Mouse (Mus musculus) small intestine, adult 2 months (tissue): ENCODE measurements around the gene Polr1e. TPM values are rescaled to one million over a fixed set of nuclear protein-coding genes. Genes with fewer than 3 reads are reported as not detected.
"Not testable (repeated sequence)": the region's sequence is repeated elsewhere in the genome, so short reads cannot be mapped to it uniquely, and the experiment has no call there.

Experiments used
- H3K27ac ChIP-seq: fragments of 200-500 bp; 2 replicates; pipeline ENCODE4 v1.5.1; 2012; ENCODE audit warnings: low read depth, low read length, control low read depth, inconsistent platforms; ENCODE audit not compliant: insufficient read depth
- H3K27me3 ChIP-seq: fragments of 200-500 bp; 2 replicates; pipeline ENCODE4 v1.6.1; 2012; ENCODE audit warnings: mild to moderate bottlenecking, moderate library complexity, low read length, inconsistent platforms; ENCODE audit not compliant: control insufficient read depth, insufficient read depth
- H3K36me3 ChIP-seq: fragments of 200-500 bp; 2 replicates; pipeline ENCODE4 v1.6.1; 2012; ENCODE audit warnings: mild to moderate bottlenecking, low read length, control low read depth, inconsistent platforms; ENCODE audit not compliant: control insufficient read depth, insufficient read depth
- H3K4me1 ChIP-seq: fragments of 200-500 bp; 2 replicates; pipeline ENCODE4 v1.6.1; 2012; ENCODE audit warnings: low read length, inconsistent platforms, mixed read lengths; ENCODE audit not compliant: control insufficient read depth, insufficient read depth, insufficient read length
- H3K4me3 ChIP-seq: fragments of 200-500 bp; 2 replicates; pipeline ENCODE4 v1.5.1; 2012; ENCODE audit warnings: low read depth, mild to moderate bottlenecking, control low read depth, inconsistent platforms, low read length, moderate library complexity
- CTCF ChIP-seq: fragments of 200-500 bp; IDR thresholded peaks from 2 replicates; pipeline ENCODE4 v1.5.1; 2012; ENCODE audit warnings: low read depth, mild to moderate bottlenecking, control low read depth, inconsistent platforms, low read length, moderate library complexity, mixed read lengths; ENCODE audit not compliant: insufficient replicate concordance, insufficient read length; ENCODE audit errors: extremely low read depth
- POLR2A ChIP-seq: fragments of 200-500 bp; IDR thresholded peaks from 2 replicates; pipeline ENCODE4 v1.6.1; 2012; ENCODE audit warnings: low read depth, mild to moderate bottlenecking, control low read depth, inconsistent platforms, low read length, moderate library complexity
- WGBS: fragments of 180-500 bp; shearing (Covaris S2); methylation state at CpG from one replicate; pipeline ENCODE4 v1.1.7; 2018; 5-methylcytosine and 5-hydroxymethylcytosine counted together
- polyA plus RNA-seq: library from polyadenylated mRNA; depleted of rRNA; stranded (reverse); fragments of >200 nt; gene quantifications from 2 replicates; pipeline ENCODE4 v1.2.3, GENCODE M21; 2012

Polr1e gene
- polyA plus RNA-seq, 1 experiment, result 2.3 TPM

- Histone ChIP-seq H3K27me3 (no peaks in the 10 kb centered on the region), H3K36me3 (peaks cover 16% of the 10 kb centered on the region), H3K4me3 (no peak overlapping the region), H3K4me1 (no peaks in the 10 kb centered on the region), H3K27ac (no peak overlapping the region)
- TF ChIP-seq CTCF (no peak), POLR2A (no peak)
- 92% methylated on average over 4 of the region's 4 CpGs for WGBS
Measured at GRCm38 (mm10) chr4:45026459-45026858, 8.1 kb downstream of the Polr1e start.

DNA sequence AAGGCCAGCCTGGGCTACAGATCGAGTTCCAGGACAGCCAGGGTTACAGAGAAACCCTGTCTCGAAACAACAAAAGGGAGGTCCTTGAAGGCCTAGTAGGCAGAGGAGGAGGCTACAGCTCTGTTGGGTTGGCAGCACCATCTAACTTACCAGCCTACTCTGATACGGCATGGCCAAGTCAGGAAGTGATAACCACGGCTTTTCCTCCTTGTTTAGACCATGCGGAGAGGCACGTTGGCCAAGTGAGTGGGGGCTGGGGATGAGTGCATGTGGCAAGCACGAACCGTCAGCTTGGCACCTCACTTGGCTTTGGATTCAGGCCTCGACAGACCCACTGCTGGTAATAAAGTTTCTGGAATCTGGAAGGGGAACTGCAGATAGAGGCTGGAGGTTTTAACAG lies 14.2 kb downstream of the Polr1e start:
- Histone ChIP-seq H3K4me3 (no peak overlapping the region), H3K36me3 (peaks cover 4% of the 10 kb centered on the region; the same call in 1 of the 2 replicates), H3K27ac (no peak overlapping the region), H3K27me3 (no peaks in the 10 kb centered on the region), H3K4me1 (peaks cover 6% of the 10 kb centered on the region; the same call in 1 of the 2 replicates)
- TF ChIP-seq CTCF (no peak), POLR2A (no peak)
- 84% methylated on average over 9 of the region's 9 CpGs for WGBS

DNA sequence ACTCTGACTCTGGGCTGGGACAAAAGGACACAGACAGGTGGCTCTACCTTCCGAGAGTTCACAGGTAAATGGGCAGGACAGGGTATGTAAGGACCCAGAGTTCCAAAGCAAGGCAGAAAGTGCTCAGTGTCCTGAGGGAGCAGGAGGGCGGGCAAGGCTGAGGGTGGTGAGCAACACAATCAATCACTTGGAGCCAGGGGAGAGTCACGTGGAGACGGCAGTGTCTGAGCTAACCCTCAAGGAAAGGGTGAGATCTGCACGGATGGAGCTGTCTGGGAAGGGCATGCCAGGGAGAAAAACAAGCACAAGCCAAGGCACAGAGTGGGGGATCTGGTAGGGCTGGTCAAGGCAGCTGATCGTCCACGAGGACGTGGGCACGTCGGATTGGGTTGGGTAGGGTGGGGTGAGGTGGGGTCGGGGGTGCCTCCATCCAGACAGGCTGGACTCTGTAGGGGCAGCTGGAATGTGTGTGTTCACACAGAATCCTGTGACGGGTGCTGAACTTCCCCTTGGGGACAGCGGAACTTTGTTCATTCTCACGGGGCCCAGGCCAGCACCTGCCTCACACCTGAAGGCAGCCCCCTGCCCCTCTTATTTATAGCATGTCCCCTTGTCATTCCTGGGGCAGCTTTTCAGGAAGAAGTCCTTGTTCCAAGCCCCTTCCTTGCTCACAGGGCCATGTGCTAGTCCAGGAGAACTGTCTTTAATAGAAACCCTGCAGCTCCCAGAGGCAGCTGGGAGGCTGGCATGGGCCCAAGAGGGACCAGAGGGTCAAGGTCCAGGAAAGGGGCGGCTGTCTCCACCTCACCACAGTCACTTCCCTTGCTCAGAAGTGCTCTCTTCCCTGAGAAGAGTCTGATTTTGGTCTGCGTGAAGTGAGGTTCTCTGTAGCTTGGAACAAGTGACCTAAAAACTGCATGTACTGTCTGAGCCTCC lies 16.6 kb downstream of the Polr1e start:
- TF ChIP-seq CTCF (no peak), POLR2A (no peak)
- H3K4me1 ChIP-seq, result peaks cover 6% of the 10 kb centered on the region; the same call in 1 of the 2 replicates
- H3K36me3 ChIP-seq, result 0 out of 2 replicates have a peak, but pooled peaks cover 1% of the 10 kb centered on the region
- WGBS, result 23% methylated on average over 16 of the region's 16 CpGs
- no peak overlapping the region for H3K4me3 ChIP-seq
- H3K27ac ChIP-seq, result no peak overlapping the region
- no peaks in the 10 kb centered on the region for H3K27me3 ChIP-seq

DNA sequence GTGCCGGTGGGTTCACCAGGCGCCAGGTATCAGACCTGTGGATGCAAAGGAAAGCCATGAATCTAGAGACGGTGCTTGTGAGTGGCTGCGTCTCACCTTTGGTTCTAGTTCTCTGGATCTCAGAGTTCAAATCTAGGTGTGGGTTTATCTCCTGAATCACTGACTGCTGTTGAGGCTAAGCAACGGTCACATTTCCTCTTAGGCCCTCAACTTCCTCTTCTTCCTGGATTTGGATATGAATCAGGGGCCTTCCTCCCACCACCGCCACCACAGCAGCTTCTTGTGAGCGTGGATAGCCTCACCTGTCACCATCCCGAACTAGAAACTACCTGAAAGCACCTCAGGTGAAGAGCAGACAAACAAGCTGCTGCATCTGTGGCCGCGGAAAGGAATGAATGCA lies 17.7 kb downstream of the Polr1e start:
- H3K27me3 ChIP-seq, result no peaks in the 10 kb centered on the region
- TF ChIP-seq POLR2A (no peak), CTCF (no peak)
- 84% methylated on average over 10 of the region's 10 CpGs for WGBS
- H3K4me3 ChIP-seq, result no peak overlapping the region
- 0 out of 2 replicates have a peak, but pooled peaks cover 1% of the 10 kb centered on the region for H3K36me3 ChIP-seq
- peaks cover 6% of the 10 kb centered on the region for H3K4me1 ChIP-seq
- no peak overlapping the region for H3K27ac ChIP-seq

- Histone ChIP-seq H3K36me3 (no peaks in the 10 kb centered on the region), H3K4me3 (no peak overlapping the region), H3K27ac (no peak overlapping the region), H3K4me1 (peaks cover 6% of the 10 kb centered on the region), H3K27me3 (no peaks in the 10 kb centered on the region)
- TF ChIP-seq POLR2A (no peak), CTCF (no peak)
- WGBS, result 90% methylated on average over 5 of the region's 5 CpGs
Measured at GRCm38 (mm10) chr4:45036571-45036970, 18.2 kb downstream of the Polr1e start.

GRCm38 (mm10) chr4:45037455-45038410 lies 19.4 kb downstream of the Polr1e start:
- H3K4me1 ChIP-seq, result peaks cover 6% of the 10 kb centered on the region
- H3K27me3 ChIP-seq, result no peaks in the 10 kb centered on the region
- no peak overlapping the region for H3K27ac ChIP-seq
- H3K36me3 ChIP-seq, result no peaks in the 10 kb centered on the region
- no peak overlapping the region for H3K4me3 ChIP-seq
- 86% methylated on average over 13 of the region's 13 CpGs for WGBS
- no peak for TF ChIP-seq CTCF
- TF ChIP-seq POLR2A, result no peak

DNA sequence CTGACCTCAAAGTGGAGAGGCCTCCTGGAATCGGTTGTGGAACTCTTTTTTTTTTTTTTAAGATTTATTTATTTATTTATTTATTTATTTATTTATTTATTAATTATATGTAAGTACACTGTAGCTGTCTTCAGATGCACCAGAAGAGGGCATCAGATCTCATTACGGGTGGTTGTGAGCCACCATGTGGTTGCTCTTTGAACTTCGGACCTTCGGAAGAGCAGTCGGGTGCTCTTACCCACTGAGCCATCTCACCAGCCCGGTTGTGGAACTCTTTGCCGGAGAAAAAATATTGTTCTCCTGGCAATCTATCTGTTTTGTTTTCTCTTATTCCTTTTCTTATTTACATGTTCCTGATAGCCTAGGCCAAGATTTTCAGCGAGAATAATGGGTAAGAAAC lies 20.5 kb downstream of the Polr1e start:
- H3K4me1 ChIP-seq, H3K36me3 ChIP-seq, H3K27me3 ChIP-seq, H3K4me3 ChIP-seq, H3K27ac ChIP-seq: not testable (repeated sequence)
- 67% methylated on average over 8 of the region's 8 CpGs for WGBS

DNA sequence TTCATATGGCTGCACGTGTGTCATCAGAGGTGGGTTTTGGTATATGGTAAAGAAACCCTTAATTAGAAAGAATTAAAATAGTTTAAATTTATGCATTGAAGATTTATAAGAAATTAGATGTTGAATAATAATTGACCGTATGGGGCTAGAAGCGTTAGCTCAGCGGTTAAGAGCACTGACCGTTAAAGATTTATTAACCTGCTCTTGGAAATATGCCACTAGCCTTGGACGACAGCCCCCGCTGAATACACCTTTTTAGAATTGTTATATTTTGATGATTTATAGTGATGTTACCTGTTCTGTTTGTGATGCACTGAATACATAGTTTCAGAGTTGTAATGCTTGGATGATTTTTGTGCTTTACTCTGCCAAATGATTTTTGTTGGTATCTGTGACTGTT lies 21.2 kb downstream of the Polr1e start:
- not testable (repeated sequence) for H3K27me3 ChIP-seq, H3K4me1 ChIP-seq, H3K27ac ChIP-seq, H3K4me3 ChIP-seq, H3K36me3 ChIP-seq
- WGBS, result 91% methylated on average over 7 of the region's 7 CpGs
